Mouse (Mus musculus) heart, postnatal 0 days (tissue): ENCODE measurements around the gene Olfr441. TPM values are rescaled to one million over a fixed set of nuclear protein-coding genes. Genes with fewer than 3 reads are reported as not detected.

ENCODE experiments used
- ATAC-seq: fragments of 200-750 bp; cut with Nextera tagmentation; 2 replicates; pipeline ENCODE4 v1.8.0; 2017; ENCODE audit warnings: low read depth, moderate number of reproducible peaks, moderate library complexity; ENCODE audit not compliant: insufficient read depth
- DNase-seq: peaks from one replicate; pipeline ENCODE4 v3.0.0-alpha.2; 2016; ENCODE audit warnings: low spot score
- H3K27ac ChIP-seq: fragments of 300-500 bp; sonication (generic); 2 replicates; pipeline ENCODE4 v1.5.1; 2014; ENCODE audit warnings: low read depth, mild to moderate bottlenecking
- H3K27me3 ChIP-seq: fragments of 300-500 bp; sonication (generic); 2 replicates; pipeline ENCODE4 v1.6.1; 2014; ENCODE audit warnings: low read length, mixed read lengths; ENCODE audit not compliant: control insufficient read depth, insufficient read depth
- H3K36me3 ChIP-seq: fragments of 300-500 bp; sonication (generic); replicated peaks from 2 replicates; pipeline ENCODE4 v1.6.1; 2014; ENCODE audit warnings: low read length, mixed read lengths; ENCODE audit not compliant: control insufficient read depth, insufficient read depth
- H3K4me1 ChIP-seq: fragments of 300-500 bp; sonication (generic); 2 replicates; pipeline ENCODE4 v1.6.1; 2014; ENCODE audit warnings: antibody characterized with exemption; ENCODE audit not compliant: control insufficient read depth, insufficient read depth
- H3K4me2 ChIP-seq: fragments of 300-500 bp; sonication (generic); 2 replicates; pipeline ENCODE4 v1.6.1; 2014; ENCODE audit warnings: low read depth, mild to moderate bottlenecking, low read length, moderate library complexity
- H3K4me3 ChIP-seq: fragments of 300-500 bp; sonication (generic); 2 replicates; pipeline ENCODE4 v1.5.1; 2014; ENCODE audit warnings: low read depth, low read length
- H3K9ac ChIP-seq: fragments of 300-500 bp; sonication (generic); replicated peaks from 2 replicates; pipeline ENCODE4 v1.6.1; 2014; ENCODE audit warnings: low read depth, low read length, mixed read lengths
- H3K9me3 ChIP-seq: fragments of 300-500 bp; sonication (generic); replicated peaks from 2 replicates; pipeline ENCODE4 v1.6.1; 2016; ENCODE audit warnings: low read length; ENCODE audit not compliant: control insufficient read depth
- CTCF ChIP-seq: IDR thresholded peaks from 2 replicates; pipeline ENCODE4 v1.5.1; 2016; ENCODE audit warnings: antibody characterized with exemption, control low read depth, low read depth
- EP300 ChIP-seq: IDR thresholded peaks from 2 replicates; pipeline ENCODE4 v1.6.1; 2016; ENCODE audit warnings: antibody characterized with exemption, low read depth
- WGBS: fragments of 180-500 bp; shearing (Covaris S2); extraction: QIAGEN DNeasy Blood & Tissue Kit; methylation state at CpG from one replicate; pipeline ENCODE4 v1.1.7; 2014; 5-methylcytosine and 5-hydroxymethylcytosine counted together
- polyA plus RNA-seq: library from polyadenylated mRNA; unstranded; fragments of >200 nt; fragmentation: Nextera tagmentation; extraction: Ambion mirVana; gene quantifications from 2 replicates; pipeline ENCODE4 v1.2.1, GENCODE M21; 2015
- total RNA-seq: library from RNA; depleted of rRNA; stranded (reverse); fragments of >200 nt; gene quantifications from 2 replicates; pipeline ENCODE4 v1.2.3, GENCODE M21; 2014; ENCODE audit warnings: low replicate concordance; rRNA removed

The Olfr441 gene
- total and polyA plus RNA-seq, 2 experiments from 2014 or later = not detected

- Histone ChIP-seq H3K4me3 (no peak overlapping the region), H3K4me1 (no peaks in the 10 kb centered on the region), H3K36me3 (no peaks in the 10 kb centered on the region), H3K27ac (no peak overlapping the region), H3K9me3 (no peaks in the 10 kb centered on the region), H3K27me3 (no peaks in the 10 kb centered on the region), H3K9ac (no peak overlapping the region), H3K4me2 (no peak overlapping the region)
- WGBS = 87% methylated on average over 4 of the region's 4 CpGs
- no peak for ATAC-seq
- no peak for TF ChIP-seq EP300
- TF ChIP-seq CTCF = no peak
- no peak for DNase-seq
Observed at GRCm38 (mm10) chr6:43167246-43167645, 61.1 kb downstream of the Olfr441 start.

Other genes starting within 250 kb of the Olfr441 start
- not detected in 2 replicates for gene Olfr448, start 215.9 kb upstream of the Olfr441 start, total RNA-seq
- not detected in 2 replicates for gene Olfr448, start 215.9 kb upstream of the Olfr441 start, polyA plus RNA-seq
- not detected in 2 replicates for gene Olfr447, start 197.5 kb upstream of the Olfr441 start, total RNA-seq
- gene Olfr447, start 197.5 kb upstream of the Olfr441 start, polyA plus RNA-seq = not detected in 2 replicates
- not detected in 2 replicates for gene Olfr446, start 185.0 kb upstream of the Olfr441 start, total RNA-seq
- not detected in 2 replicates for gene Olfr446, start 185.0 kb upstream of the Olfr441 start, polyA plus RNA-seq
- not detected in 2 replicates for gene Olfr444, start 157.3 kb upstream of the Olfr441 start, total RNA-seq
- gene Olfr444, start 157.3 kb upstream of the Olfr441 start, polyA plus RNA-seq = not detected in 2 replicates
- gene Olfr237-ps1, start 40.2 kb downstream of the Olfr441 start, total RNA-seq = not detected in 2 replicates
- not detected in 2 replicates for gene Olfr237-ps1, start 40.2 kb downstream of the Olfr441 start, polyA plus RNA-seq
- gene Olfr437, start 56.9 kb downstream of the Olfr441 start, total RNA-seq = not detected in 2 replicates
- gene Olfr437, start 56.9 kb downstream of the Olfr441 start, polyA plus RNA-seq = not detected in 2 replicates
- not detected in 2 replicates for gene Olfr13, start 65.8 kb downstream of the Olfr441 start, total RNA-seq
- gene Olfr13, start 65.8 kb downstream of the Olfr441 start, polyA plus RNA-seq = not detected in 2 replicates
- gene Olfr435, start 90.8 kb downstream of the Olfr441 start, total RNA-seq = not detected in 2 replicates
- not detected in 2 replicates for gene Olfr435, start 90.8 kb downstream of the Olfr441 start, polyA plus RNA-seq
- not detected in 2 replicates for gene Olfr434, start 106.7 kb downstream of the Olfr441 start, total RNA-seq
- gene Olfr434, start 106.7 kb downstream of the Olfr441 start, polyA plus RNA-seq = not detected in 2 replicates
- not detected in 2 replicates for gene Olfr47, start 125.2 kb downstream of the Olfr441 start, total RNA-seq
- not detected in 2 replicates for gene Olfr47, start 125.2 kb downstream of the Olfr441 start, polyA plus RNA-seq
- 9.1 and 13.7 TPM in 2 replicates for gene Arhgef5, start 159.2 kb downstream of the Olfr441 start, total RNA-seq
- gene Arhgef5, start 159.2 kb downstream of the Olfr441 start, polyA plus RNA-seq = 3.6 and 5.1 TPM in 2 replicates
- not detected in 2 replicates for gene Nobox, start 203.2 kb downstream of the Olfr441 start, total RNA-seq
- not detected in 2 replicates for gene Nobox, start 203.2 kb downstream of the Olfr441 start, polyA plus RNA-seq